Mouse (Mus musculus) Muller cell, postnatal 12 days (primary cell): ENCODE results near the gene Cd180.
A peak's percentile ranks its signal among the peaks of the same experiment; 100 is the strongest.
"Not testable (repeated sequence)": the region's sequence is repeated elsewhere in the genome, so short reads cannot be mapped to it uniquely, and the experiment has no call there.

Experiments
- DNase-seq: peaks from one replicate; pipeline ENCODE4 v3.0.0-alpha.2; 2015; ENCODE audit errors: inconsistent ontology term

Gene Cd180

GRCm38 (mm10) chr13:102677602-102678001, 15.8 kb upstream of the Cd180 start:
- not testable (repeated sequence) for DNase-seq

GRCm38 (mm10) chr13:102678482-102678881, 14.9 kb upstream of the Cd180 start:
- peak; percentile 51 for DNase-seq

GRCm38 (mm10) chr13:102684890-102685289, 8.5 kb upstream of the Cd180 start:
- no peak for DNase-seq

DNA sequence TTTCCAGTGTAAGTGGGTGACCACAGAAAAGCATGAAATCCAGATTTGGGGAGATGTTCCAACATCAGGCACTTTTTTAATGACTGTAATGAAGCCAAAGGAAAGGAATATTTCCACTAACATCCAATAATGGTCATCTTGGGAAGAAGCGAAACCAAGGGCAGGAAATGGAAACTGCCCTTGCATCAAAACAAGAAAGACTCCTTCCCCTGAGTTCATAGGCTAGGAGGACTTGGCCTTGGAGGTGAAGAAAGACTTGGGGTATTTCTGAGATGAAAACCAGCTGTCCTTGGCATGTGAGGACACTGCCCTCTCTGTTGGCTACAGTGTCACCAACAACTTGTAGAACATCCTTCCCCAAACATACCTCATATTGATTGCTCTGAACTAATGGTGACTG, 5.2 kb upstream of the Cd180 start:
- DNase-seq: no peak

GRCm38 (mm10) chr13:102689201-102690090, 3.9 kb upstream of the Cd180 start:
- DNase-seq: no peak

DNA sequence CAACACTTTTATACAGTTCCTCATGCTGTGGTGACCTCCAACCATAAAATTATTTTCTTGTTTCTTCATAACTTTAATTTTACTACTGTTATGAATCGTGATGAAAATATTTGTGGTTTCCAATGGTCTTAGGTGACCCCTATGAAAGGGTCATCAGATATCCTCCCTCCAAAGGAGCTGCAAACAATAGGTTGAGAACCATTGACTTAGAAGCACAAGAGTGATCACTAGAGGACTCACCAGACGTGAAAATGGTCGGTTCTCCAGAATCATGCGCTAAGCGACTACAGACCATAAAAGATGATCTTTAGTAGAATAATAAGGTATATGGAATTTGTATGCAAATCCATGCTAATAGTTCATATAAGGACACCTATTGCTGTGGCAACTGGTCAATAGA, 3.2 kb upstream of the Cd180 start:
- no peak for DNase-seq

DNA sequence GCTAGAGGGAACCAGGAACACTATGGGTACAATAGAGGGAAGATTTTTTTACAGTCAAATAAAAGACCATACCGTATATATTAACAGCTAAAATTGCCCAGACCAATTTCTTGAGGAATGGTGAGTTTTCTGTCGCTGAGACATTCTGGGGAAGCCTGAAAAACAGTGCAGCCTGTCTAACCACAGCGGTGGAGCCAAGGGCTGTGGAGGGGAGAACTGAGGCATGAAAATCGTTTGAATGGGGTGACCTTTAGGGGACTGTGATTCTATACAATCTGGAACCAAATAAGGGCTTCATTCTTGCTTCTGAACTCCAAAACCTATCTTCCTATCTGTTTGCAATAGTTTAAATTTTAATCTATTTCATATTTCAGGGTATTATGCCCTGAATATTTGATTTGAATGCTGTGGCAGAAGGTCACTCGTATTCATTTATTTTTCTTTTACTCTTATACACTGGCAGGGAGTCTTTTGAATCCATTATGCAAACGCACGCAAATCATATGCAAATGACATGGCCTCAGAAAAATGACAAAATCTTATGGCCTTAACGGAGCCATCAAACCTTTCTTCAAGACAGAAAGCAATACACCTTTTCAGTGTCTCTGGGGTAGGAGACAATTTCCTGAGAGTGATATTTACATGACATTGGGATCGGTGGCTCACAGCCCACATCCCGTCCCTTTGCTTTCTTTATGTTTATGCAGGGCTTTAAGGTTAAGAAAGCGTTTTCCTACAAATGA, 1.8 kb upstream of the Cd180 start:
- DNase-seq: no peak

DNA sequence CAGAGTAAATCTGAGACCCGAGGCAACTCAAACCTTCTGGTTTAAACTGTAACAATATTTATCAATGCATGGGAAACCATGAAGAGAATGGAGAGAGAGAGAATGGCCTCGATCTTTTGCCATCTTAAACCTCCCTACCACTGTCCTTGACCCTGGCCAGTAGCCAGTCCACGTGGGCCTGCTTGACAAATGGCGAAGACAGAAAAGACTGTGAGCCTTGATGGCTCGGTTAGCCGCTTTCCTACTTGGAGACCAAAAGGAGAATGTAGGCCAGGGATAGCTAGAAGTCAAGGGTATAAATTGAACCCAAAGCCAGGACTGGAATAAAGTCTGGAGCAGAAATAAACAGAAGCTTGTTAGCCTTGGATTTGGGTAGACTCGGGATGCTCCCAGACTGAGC, 796 bp downstream of the Cd180 start:
- no peak for DNase-seq

DNA sequence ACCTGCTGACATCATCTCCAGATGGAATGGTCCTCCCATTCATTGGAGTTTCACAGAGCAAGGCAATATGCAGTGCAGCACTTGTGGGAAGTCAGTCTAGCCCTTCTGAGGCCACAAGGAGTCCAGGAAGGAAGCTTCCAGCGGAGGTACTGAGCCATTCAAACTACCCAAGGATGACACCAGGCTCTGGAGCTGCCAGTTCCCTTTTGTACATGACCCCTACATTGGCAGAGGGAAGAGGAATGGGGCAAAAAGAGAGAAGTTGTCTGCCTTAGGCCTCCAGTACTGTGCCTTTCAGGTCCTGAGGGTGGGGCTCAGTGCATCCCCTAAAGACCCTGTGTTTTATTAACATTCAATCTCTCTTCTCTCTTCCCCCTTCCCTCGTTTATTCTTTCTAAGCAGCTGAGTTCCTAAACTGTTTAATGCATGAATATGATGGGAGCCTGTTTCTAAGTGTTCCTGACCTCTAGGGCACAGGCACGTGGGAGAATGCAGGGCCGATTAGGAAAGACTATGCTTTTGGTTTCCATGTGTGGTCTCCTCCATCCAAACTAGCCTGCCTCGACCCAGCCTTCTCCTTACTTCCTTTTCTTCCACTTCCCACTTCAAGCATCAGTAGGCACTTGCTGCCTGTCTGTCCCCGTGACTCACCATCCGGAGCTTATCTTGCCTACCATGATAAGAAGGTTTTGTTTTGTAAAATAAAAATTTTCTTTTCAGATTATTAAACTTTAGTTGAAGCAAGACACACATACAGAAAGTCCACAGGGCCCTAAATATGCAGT, 2.0 kb downstream of the Cd180 start:
- DNase-seq: no peak

DNA sequence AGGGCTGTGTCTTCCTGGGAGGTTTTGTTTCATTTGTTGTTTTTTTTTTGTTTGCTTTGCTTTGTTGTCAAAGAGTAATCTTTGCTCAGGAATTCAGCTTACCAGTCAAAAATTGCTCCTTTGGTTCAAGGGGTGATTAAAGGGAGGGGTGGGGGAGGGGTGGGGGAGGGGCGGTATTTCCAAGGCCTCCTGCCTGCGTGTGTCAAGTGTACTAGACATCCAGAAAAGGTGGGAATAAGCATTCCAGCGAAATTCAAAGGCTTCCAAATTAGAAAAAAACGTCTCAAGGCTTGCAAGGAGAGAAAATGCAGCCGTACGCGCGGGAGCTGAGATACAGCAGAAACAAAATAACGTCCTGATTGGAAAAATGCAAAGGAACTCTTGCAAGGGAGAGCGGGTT, 5.0 kb downstream of the Cd180 start:
- no peak for DNase-seq

GRCm38 (mm10) chr13:102698751-102699323, 5.5 kb downstream of the Cd180 start:
- DNase-seq: peak; percentile 79

DNA sequence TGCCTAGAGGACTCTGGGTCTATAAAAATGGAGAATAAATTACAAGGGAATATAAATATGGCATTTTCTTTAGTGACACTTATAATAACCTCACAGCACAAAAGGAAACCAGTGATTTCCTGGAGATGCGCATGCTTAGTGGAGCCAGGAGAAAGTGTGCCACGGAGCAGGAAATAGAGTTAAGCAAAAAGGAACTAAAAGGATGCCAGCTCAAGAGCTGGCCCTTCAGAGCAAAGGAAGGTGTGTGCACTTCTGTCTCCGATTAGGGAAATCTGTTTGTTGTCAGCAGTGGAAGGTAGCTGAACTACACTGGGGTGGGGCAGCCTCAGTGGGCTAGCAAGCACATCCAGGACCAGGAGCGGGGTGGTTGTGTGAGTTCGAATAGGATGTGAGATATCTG, 6.8 kb downstream of the Cd180 start:
- no peak for DNase-seq

DNA sequence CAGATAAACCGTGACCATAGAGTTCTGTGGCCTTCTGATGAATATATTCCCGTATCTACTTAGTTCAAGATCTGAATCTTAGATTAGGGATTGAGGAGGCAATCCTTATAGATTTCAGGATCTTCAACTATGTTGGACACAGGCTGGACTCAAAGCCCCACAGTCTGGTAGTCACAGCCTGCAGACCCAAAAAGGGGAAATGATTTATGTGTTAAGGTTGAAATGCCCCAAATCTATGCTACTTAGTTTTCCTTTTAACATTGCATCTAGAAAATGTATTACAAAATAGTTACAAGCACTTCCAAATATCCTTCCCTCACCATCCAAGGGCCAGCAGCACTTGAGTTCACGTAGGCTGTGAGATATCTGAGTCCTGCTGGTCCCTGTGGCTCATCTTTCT, 7.4 kb downstream of the Cd180 start:
- DNase-seq: no peak

GRCm38 (mm10) chr13:102716973-102717372, 23.6 kb downstream of the Cd180 start:
- DNase-seq: no peak

GRCm38 (mm10) chr13:102725416-102725815, 32.1 kb downstream of the Cd180 start:
- DNase-seq: no peak

DNA sequence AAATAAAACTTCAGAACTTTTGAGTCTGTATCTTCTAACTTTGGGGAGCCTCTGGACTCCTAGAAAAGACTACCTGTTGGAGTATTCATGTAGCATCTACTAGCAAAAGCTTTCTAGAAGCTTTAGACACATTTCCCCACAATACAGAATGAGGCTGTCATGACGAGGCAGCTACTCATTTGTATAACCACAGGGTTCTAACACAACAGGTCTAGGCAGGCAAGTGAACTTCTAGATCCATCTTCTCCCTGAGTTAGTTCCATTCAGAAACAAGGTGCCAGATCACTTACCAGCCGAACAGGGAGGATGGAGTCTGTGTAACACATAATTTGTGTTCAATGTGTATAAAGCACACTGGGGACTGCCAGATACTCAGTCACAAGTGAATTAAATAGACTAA, 32.5 kb downstream of the Cd180 start:
- DNase-seq: no peak

- peak; percentile 21 for DNase-seq
These were observed 33.5 kb downstream of the Cd180 start for GRCm38 (mm10) chr13:102726876-102727275.

DNA sequence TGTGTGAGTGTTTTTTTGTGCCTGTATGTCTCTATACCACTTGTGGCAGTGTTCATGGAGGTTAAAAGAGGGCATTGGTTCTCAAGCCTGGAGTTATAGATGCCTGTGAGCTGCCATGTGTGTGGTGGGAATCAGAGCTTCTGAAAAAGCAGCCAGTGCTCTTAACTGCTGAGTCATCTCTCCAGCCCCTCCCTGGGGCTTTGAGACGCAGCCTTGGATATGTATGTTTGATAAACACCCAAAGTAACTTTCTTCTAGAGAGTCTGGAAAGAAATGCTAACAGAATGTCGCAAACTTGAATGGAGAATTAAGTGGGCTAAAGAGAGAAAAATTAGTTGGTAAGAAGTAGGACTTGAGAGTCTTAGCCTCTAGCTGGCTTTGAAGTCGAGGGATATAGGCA, 34.7 kb downstream of the Cd180 start:
- no peak for DNase-seq

GRCm38 (mm10) chr13:102728951-102729350, 35.6 kb downstream of the Cd180 start:
- DNase-seq: not testable (repeated sequence)

DNA sequence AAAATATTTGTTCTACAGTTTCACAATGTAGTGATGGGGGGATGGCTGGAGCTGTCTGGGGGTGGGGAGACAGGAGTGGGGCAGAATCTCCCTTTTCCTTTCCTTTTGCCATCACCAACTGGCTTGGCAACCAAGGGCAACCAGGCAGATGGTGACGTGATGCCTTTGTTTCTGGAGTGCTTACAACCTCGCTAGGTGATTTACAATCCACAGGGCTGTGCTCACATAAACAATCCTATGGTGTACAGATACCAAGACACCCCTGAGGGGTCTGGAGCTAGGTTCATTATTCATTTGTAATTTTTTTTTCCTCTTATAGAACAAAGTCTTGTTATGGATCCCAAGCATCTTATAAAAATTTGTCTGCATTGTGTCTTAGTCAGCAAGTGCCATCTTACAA, 39.7 kb downstream of the Cd180 start:
- no peak for DNase-seq

DNA sequence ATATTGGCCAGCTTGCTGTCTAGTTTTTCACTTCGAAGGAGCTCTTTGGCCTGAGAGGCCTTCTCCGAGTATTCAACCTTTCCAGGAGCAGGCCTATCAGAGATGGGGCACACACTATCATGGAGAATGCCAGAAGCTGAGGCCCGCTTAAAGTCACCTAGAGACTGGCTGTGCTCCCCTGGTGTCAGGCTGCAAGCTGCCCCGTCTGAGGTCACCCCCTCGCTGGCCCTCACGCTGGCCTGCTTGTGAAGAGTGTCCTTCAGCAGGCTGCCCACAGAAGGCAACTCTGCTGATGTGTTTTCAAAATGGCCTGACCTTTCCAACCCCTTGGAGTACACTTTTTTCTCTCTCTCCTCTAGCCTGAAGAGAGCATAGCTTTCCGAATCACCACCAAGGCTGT, 44.5 kb downstream of the Cd180 start:
- DNase-seq: no peak
